Mouse (Mus musculus): Measurements from ENCODE around the gene Cpe.

GRCm38 (mm10) chr8:64688741-64689140 lies 4.1 kb downstream of the Cpe start:
- no peak for TF ChIP-seq CTCF (IDR thresholded peaks at IDR 0.05; ENCODE audit: low read depth)
- TF ChIP-seq EP300 (optimal IDR thresholded peaks at IDR 0.05): no peak

Data from stomach, postnatal 0 days (tissue).